Mouse (Mus musculus): ENCODE results near the gene Zdhhc11.

DNA sequence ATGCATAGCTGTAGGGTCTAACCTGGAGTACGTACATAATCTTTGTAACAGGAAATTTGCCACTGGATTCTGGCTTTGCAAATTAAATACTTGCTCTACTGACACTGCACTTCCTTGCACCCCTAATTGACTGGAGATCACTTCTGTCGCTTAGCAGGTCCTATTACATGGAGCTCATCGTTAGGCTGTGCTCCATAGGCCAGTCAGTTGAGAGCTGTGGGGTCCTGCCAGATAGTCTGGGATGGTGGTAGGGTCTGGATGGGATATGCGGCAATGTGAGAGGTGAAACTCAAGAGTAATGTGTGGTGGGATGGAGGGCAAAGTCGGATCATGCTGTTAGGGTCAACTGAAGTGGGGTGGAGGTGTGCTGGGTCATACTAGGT is 26.7 kb upstream of the Zdhhc11 start:
- no peak for TF ChIP-seq CTCF (IDR thresholded peaks at IDR 0.05; ENCODE audit: low read depth, low read length)
- no peak for TF ChIP-seq POLR2A (IDR thresholded peaks at IDR 0.05; ENCODE audit: insufficient read depth, low read length)

Data from ES-Bruce4 (cell line).